Mouse (Mus musculus) layer of hippocampus, adult 8-10 months (tissue): Measurements from ENCODE around the gene Rhebl1. TPM values are rescaled to one million over a fixed set of nuclear protein-coding genes. Genes with fewer than 3 reads are reported as not detected.

Experiments used
- DNase-seq, 2 experiments: peaks; one replicate each; pipeline ENCODE4 v3.0.0; 2022; ENCODE audit warnings: low spot score in 2 of 2
- total RNA-seq, 4 experiments: library from RNA; stranded (reverse); gene quantifications; 2 replicates each; pipeline ENCODE4 v1.2.4; 2022

Rhebl1 gene
- total RNA-seq, 4 experiments from 2014 or later, result 4.9 to 10.4 (median 7.9) TPM

- DNase-seq, result no peak
Observed at GRCm38 (mm10) chr15:98914903-98915302, 20.6 kb upstream of the Rhebl1 start.

- no peak for DNase-seq
Observed at GRCm38 (mm10) chr15:98904692-98905091, 10.4 kb upstream of the Rhebl1 start.

GRCm38 (mm10) chr15:98902600-98902999, 8.3 kb upstream of the Rhebl1 start:
- no peak for DNase-seq

- DNase-seq, result no peak
Observed at GRCm38 (mm10) chr15:98901530-98901929, 7.2 kb upstream of the Rhebl1 start.

GRCm38 (mm10) chr15:98897928-98898800, 3.8 kb upstream of the Rhebl1 start, which contains the start of gene Dhh:
TSS of gene Dhh (minus strand) at chr15:98898540.
- DNase-seq, result no peak

- no peak for DNase-seq
Observed at GRCm38 (mm10) chr15:98897495-98897894, 3.2 kb upstream of the Rhebl1 start.

- DNase-seq, result no peak
Observed at GRCm38 (mm10) chr15:98895635-98896589, 1.6 kb upstream of the Rhebl1 start.

- DNase-seq, result no peak
Observed at GRCm38 (mm10) chr15:98894746-98895634, 650 bp upstream of the Rhebl1 start.

GRCm38 (mm10) chr15:98893036-98893435, 1.3 kb downstream of the Rhebl1 start:
- no peak for DNase-seq

- DNase-seq, result peak; percentile 56 to 67
Observed at GRCm38 (mm10) chr15:98891907-98892606, 2.3 kb downstream of the Rhebl1 start.

GRCm38 (mm10) chr15:98891198-98891742, 3.1 kb downstream of the Rhebl1 start:
- no peak for DNase-seq

- DNase-seq, result no peak
Observed at GRCm38 (mm10) chr15:98887526-98887925, 6.8 kb downstream of the Rhebl1 start.

- no peak for DNase-seq
Observed at GRCm38 (mm10) chr15:98886667-98887387, 7.5 kb downstream of the Rhebl1 start.

- no peak for DNase-seq
Observed at GRCm38 (mm10) chr15:98884106-98884505, 10.2 kb downstream of the Rhebl1 start.

- DNase-seq, result no peak
Observed at GRCm38 (mm10) chr15:98883661-98884060, 10.7 kb downstream of the Rhebl1 start.

- DNase-seq, result no peak
Observed at GRCm38 (mm10) chr15:98881656-98882008, 12.7 kb downstream of the Rhebl1 start.

GRCm38 (mm10) chr15:98880978-98881655, 13.2 kb downstream of the Rhebl1 start:
- peak; percentile 86 to 93 for DNase-seq

GRCm38 (mm10) chr15:98877331-98877730, 17.0 kb downstream of the Rhebl1 start:
- DNase-seq, result no peak
